Mouse (Mus musculus) hindbrain, postnatal 0 days (tissue): ENCODE measurements at regions not wholly inside any gene's neighbourhood (a gene's known extent, or its start where the extent isn't known, plus 50 kb on each side); places are given as distances from the start of the nearest gene placed in this dataset.
A peak's percentile ranks its signal among the peaks of the same experiment; 100 is the strongest.

Source experiments
- ATAC-seq: fragments of 200-750 bp; cut with Nextera tagmentation; 2 replicates; pipeline ENCODE4 v1.8.0; 2017; ENCODE audit warnings: mild to moderate bottlenecking, moderate TSS enrichment, moderate library complexity
- DNase-seq: peaks from one replicate; pipeline ENCODE4 v3.0.0-alpha.2; 2015; ENCODE audit warnings: low spot score
- H3K27ac ChIP-seq: fragments of 300-500 bp; sonication (generic); 2 replicates; pipeline ENCODE4 v1.5.1; 2014; ENCODE audit warnings: mild to moderate bottlenecking
- H3K27me3 ChIP-seq: fragments of 300-500 bp; sonication (generic); 2 replicates; pipeline ENCODE4 v1.6.1; 2014; ENCODE audit warnings: low read length, mixed read lengths; ENCODE audit not compliant: insufficient read depth
- H3K36me3 ChIP-seq: fragments of 300-500 bp; sonication (generic); 2 replicates; pipeline ENCODE4 v1.6.1; 2014; ENCODE audit warnings: low read length, mixed read lengths; ENCODE audit not compliant: insufficient read depth
- H3K4me1 ChIP-seq: fragments of 300-500 bp; sonication (generic); 2 replicates; pipeline ENCODE4 v1.6.1; 2014; ENCODE audit warnings: antibody characterized with exemption, low read length, mixed read lengths; ENCODE audit not compliant: insufficient read depth
- H3K4me2 ChIP-seq: fragments of 300-500 bp; sonication (generic); 2 replicates; pipeline ENCODE4 v1.6.1; 2014; ENCODE audit warnings: low read depth, mild to moderate bottlenecking, low read length, moderate library complexity, mixed read lengths
- H3K4me3 ChIP-seq: fragments of 300-500 bp; sonication (generic); 2 replicates; pipeline ENCODE4 v1.5.1; 2014; ENCODE audit warnings: low read length
- H3K9ac ChIP-seq: fragments of 300-500 bp; sonication (generic); replicated peaks from 2 replicates; pipeline ENCODE4 v1.6.1; 2014; ENCODE audit warnings: mild to moderate bottlenecking, low read length, moderate library complexity, mixed read lengths
- H3K9me3 ChIP-seq: fragments of 300-500 bp; sonication (generic); 2 replicates; pipeline ENCODE4 v1.6.1; 2016; ENCODE audit warnings: low read length, mixed read lengths
- CTCF ChIP-seq: IDR thresholded peaks from 2 replicates; pipeline ENCODE4 v1.5.1; 2016; ENCODE audit warnings: antibody characterized with exemption, control low read depth, low read depth
- WGBS: fragments of 180-500 bp; shearing (Covaris S2); extraction: QIAGEN DNeasy Blood & Tissue Kit; methylation state at CpG from one replicate; pipeline ENCODE4 v1.1.7; 2014; 5-methylcytosine and 5-hydroxymethylcytosine counted together

DNA sequence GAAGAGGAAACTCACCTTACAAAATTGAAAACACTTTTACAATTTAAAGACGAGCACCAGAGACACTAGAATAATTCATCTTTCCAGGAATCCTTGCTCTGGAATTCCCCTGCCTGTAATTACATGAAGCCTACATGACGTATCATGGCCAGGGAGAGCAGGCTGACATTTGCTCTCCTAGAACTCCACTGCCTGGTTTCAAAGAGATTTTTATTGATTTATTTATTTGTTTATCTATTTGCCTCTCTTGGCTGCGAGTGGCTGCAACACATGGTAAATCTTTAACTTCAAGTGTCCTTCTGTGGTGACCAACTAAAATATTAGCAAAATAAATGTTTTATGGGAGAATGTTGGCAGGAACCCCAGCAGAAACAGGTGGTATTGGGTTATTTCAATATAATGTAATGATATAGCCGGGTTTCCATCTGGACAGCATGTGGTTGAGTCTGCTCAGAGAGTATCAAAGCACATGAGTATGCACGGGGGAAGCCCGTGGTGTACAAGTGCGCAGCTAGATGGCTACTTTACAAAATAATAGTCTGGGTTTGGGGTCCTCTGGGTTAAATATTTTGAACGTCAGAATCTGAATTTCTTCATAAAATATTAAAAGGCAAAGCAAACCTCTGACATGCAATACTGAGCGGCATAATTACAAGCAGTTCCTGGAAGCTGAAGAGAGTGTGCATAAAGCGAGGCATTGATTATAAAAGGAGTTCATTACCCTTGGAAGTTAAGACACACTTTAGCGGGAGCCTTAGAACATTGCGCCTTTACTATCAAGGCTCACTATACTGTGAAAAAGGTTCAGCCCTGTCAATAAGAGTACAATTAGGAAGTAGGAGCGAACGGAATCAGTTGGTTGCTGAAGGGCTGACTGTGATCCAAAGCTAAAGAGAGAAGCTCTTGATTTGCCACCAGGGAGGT lies 244.0 kb downstream of the C1d start:
- H3K4me2 ChIP-seq: no peak overlapping the region
- WGBS: 74% methylated on average over 14 of the region's 14 CpGs
- no peaks in the 10 kb centered on the region for H3K9me3 ChIP-seq
- DNase-seq (peak; percentile 18), ATAC-seq (no peak)
- no peaks in the 10 kb centered on the region for H3K27me3 ChIP-seq
- no peak overlapping the region for H3K9ac ChIP-seq
- no peaks in the 10 kb centered on the region for H3K4me1 ChIP-seq
- no peaks in the 10 kb centered on the region for H3K36me3 ChIP-seq
- H3K4me3 ChIP-seq: no peak overlapping the region
- TF ChIP-seq CTCF: no peak
- H3K27ac ChIP-seq: no peak overlapping the region

DNA sequence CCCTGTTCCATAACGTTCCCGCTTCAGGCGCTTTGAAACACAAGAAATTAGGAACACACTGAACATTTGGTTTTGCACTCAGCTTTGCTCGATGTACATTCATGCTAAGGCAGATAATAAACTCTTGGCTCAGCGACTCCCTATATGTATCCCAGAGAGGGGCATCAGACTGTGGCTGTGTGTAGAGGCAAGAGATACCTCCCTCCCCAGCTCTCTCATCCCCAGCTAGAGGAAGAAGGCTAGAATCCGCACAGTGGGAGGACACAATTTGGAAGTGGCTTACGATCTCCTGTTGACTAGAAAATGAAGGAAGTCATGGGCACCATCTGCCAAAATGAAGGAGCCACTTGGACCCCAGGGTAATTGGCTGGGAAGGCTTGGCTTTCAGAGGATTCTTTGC lies 244.7 kb downstream of the C1d start:
- DNase-seq (no peak), ATAC-seq (no peak)
- no peaks in the 10 kb centered on the region for H3K27me3 ChIP-seq
- no peak overlapping the region for H3K4me2 ChIP-seq
- H3K9ac ChIP-seq: no peak overlapping the region
- TF ChIP-seq CTCF: no peak
- no peaks in the 10 kb centered on the region for H3K9me3 ChIP-seq
- no peak overlapping the region for H3K4me3 ChIP-seq
- H3K27ac ChIP-seq: no peak overlapping the region
- H3K4me1 ChIP-seq: no peaks in the 10 kb centered on the region
- 78% methylated on average over 7 of the region's 7 CpGs for WGBS
- no peaks in the 10 kb centered on the region for H3K36me3 ChIP-seq

DNA sequence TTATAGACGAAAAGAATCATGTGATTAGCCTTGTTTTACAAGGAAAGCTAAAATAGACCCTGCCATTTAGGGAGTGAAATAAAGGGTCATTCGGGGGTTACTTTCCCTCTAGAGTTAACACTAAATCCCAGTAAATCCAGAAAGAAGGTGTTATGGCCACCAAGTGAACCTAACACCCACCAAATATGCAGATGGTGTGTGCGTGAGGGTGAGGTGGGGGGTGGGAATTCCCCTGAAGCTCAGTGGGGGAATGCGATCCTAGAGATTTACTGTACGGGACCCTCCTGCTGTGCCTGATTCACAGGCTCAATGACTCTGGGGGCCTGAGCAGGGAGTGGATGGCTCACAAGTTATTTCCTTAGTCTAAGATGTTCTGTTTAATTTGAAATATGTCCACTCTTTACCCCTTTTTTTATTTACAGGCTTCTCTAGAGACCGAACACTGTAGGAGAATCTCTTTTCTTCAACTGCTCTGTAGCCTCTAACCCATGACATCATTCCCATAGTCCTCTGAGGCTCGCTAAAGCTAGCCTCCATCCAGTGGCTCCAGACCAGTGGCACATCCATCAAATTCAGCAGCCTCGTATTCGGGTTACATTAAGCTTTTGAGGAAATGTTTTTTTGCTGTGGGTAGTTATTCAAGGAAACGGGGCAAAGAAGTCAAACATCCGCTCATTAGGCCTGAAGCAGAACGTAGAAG lies 265.0 kb downstream of the C1d start:
- H3K9me3 ChIP-seq: no peaks in the 10 kb centered on the region

DNA sequence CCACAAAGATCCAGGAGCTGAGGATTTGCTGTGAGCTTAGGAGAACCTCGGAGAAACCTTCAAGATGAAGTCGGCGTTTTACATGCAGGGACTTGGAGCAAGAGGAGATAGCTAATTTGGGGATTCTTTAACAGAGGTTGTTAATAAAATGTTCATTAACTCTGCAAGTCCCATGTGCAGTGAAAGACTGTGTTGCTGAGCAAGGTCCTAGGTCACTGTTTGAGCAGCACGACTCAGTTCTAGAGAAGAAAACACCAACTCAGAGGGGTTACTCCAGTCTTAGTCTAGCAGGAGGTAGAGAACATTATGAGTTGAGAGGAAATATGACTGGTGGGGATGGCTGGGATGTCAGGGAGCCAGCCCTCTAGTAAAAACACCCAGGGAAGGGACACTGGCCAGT lies 265.9 kb downstream of the C1d start:
- Histone ChIP-seq H3K27ac (no peak overlapping the region), H3K36me3 (no peaks in the 10 kb centered on the region), H3K9ac (no peak overlapping the region), H3K4me2 (no peak overlapping the region), H3K4me1 (no peaks in the 10 kb centered on the region), H3K27me3 (no peaks in the 10 kb centered on the region), H3K9me3 (no peaks in the 10 kb centered on the region), H3K4me3 (no peak overlapping the region)
- WGBS: 90% methylated on average over 4 of the region's 4 CpGs
- no peak for TF ChIP-seq CTCF
- no peak for ATAC-seq
- DNase-seq: no peak

More for the DNA sequence above, 265.0 kb downstream of the C1d start:
- Histone ChIP-seq H3K27ac (no peak overlapping the region), H3K4me2 (no peak overlapping the region), H3K36me3 (no peaks in the 10 kb centered on the region), H3K4me3 (no peak overlapping the region), H3K4me1 (no peaks in the 10 kb centered on the region), H3K27me3 (no peaks in the 10 kb centered on the region), H3K9ac (no peak overlapping the region)
- TF ChIP-seq CTCF: no peak
- DNase-seq (no peak), ATAC-seq (no peak)
- WGBS: 81% methylated on average over 12 of the region's 12 CpGs

- H3K9ac ChIP-seq: no peak overlapping the region
- 38% methylated on average over 7 of the region's 7 CpGs for WGBS
- ATAC-seq: no peak
- H3K9me3 ChIP-seq: no peaks in the 10 kb centered on the region
- H3K36me3 ChIP-seq: no peaks in the 10 kb centered on the region
- no peak overlapping the region for H3K4me3 ChIP-seq
- no peak for TF ChIP-seq CTCF
- no peak overlapping the region for H3K27ac ChIP-seq
- no peak overlapping the region for H3K4me2 ChIP-seq
- no peaks in the 10 kb centered on the region for H3K4me1 ChIP-seq
- H3K27me3 ChIP-seq: no peaks in the 10 kb centered on the region
- no peak for DNase-seq
These were observed 267.8 kb downstream of the C1d start for GRCm38 (mm10) chr11:17524985-17525775.

DNA sequence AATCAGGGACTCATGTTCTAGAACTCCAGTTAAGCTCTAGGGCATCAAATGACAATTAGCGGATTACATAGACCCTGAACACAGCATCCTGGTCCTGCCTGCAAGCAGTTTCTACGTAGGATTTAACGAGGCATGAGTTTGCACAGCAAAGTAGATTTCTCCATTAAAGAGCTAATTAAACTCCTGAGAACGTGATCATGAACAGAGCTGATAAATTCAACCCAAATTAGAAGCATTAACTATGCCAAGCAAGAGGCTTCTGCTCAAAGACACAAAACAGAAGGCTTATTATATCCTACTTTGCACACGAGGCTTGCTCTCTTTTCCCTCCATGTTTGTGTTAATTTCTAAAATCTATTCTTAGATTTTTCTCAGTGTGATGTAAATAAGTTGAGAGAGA lies 269.1 kb downstream of the C1d start:
- Histone ChIP-seq H3K27me3 (no peaks in the 10 kb centered on the region), H3K4me1 (no peaks in the 10 kb centered on the region), H3K4me3 (no peak overlapping the region), H3K4me2 (no peak overlapping the region), H3K9ac (no peak overlapping the region), H3K27ac (no peak overlapping the region), H3K9me3 (no peaks in the 10 kb centered on the region), H3K36me3 (no peaks in the 10 kb centered on the region)
- DNase-seq (no peak), ATAC-seq (no peak)
- no peak for TF ChIP-seq CTCF
- WGBS: 51% methylated on average over 5 of the region's 5 CpGs
